Mouse (Mus musculus) urinary bladder, postnatal 4 days (tissue): ENCODE data around the gene Plekhg5.

Experiments
- DNase-seq, 2 experiments: peaks; one replicate each; pipeline ENCODE4 v3.0.0; 2021 to 2022; ENCODE audit warnings: low spot score in 2 of 2

The Plekhg5 gene

DNA sequence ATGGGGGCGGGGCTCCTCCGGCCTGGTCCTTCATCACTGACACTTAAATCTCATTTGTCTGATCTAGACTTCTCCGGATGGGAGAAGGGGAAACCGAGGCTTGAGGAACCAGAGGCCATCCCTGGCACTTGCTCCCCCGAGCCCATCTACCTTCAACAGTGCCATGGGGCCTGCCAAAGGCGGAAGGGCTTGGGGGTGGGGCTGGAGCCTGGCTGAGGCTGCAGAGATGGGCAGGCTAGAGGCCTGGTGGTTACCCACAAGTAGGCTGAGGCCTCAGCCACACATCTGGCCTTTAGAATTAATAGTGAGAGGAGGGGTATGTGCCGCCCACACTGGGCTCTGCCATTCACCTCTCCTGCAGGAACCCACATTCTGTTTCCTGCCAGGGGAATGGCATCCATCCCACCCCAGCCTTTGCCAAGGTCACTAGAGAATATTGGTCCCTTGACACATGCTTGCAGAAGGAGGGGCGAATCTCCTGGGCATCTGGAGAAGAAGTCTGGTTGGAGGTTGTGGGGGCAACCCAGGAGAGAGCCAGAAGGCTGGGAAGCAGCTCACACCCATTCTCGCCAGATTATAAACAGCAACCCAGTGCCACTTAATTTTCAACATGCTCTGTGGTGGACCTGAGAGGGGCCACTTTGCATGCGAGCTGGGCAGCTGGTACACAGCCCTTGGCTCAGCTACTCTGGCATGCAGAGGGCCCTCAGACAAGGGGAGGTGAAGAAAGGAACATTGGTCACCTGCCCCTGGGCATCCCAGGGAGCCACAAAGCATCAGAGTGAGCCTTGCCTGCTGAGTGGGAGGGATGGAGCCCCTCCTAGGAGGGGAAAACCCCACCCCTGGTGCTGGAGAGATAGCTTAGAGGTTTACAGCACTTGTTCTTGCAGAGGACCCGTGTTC lies 1.6 kb upstream of the Plekhg5 start:
- DNase-seq = no peak

DNA sequence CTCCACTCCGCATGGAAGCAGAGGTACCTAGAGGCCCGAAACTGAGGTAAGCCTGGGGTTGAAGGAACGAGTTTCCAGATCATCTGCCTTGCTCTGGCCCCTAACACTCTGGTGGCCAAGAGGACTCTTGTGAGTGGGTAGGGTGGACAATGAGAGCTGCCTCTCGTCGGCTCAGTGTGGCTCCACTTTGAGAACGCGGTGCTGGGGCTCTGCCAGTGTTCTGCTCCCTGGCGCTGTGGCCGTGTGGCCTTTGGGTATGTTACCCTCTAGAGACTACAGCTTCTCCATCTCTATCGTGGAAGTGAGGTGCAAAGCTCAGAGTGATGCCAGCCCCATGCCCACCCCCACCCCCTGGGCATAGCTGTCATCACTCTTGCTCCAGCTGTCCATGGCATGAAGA lies 357 bp downstream of the Plekhg5 start:
- no peak for DNase-seq

DNA sequence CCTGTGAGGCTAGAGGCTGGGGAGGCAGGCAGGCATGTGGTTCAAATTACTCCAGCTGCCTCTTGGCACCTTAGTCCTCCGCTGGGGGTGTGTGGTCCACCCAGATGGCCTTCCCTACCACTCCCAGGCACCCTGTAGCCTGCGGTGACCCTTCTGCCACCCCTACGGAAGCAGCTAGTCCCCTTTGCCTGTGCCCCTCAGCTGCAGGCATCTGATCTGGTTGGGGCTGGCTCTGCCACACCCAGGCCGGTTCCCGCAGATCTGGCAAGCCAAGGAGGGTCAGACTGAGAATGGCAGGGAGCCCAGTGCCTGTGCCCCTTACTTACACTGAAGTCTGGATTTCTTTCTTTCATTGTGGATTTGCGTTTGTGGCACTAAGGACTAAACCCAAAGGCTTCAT lies 1.4 kb downstream of the Plekhg5 start:
- DNase-seq = no peak

DNA sequence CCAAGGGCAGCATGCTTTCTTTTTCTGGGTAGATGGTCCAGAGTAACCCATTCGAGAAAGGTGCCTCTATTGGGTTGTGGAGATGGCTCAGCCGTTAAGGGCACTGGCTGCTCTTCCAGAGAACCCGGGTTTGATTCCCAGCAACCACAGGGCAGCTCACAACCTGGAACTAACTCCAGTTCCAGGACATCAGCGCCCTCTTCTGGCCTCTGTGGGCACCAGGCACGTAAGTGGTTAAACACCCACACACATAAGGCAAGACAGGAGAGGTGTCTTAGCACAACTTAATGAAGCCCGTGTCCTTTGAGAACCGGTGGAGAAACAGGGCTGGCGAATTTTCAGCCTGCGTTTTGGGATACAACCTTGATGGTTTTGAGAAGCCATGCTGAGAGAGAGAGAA lies 2.2 kb downstream of the Plekhg5 start:
- no peak for DNase-seq

DNA sequence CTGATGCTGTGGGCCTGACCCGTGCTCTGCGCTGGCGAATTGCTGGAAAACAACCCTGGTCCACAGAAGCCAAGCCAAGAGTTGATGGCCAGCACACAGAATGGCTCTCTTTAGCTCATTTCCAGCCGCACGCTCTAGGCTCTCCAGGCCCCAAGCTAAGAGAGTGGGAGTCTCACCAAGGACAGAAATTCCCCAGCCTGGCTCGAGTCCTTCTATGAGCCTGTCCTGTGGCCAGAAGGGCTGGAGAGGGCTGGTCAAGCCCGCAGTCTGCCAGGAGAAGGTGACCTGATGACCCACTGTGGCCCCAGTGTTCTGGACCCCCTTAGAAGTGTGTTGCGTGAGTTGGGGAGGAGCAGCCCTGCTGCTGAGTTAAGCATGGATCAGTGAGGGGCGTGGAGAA lies 4.9 kb downstream of the Plekhg5 start:
- no peak for DNase-seq

DNA sequence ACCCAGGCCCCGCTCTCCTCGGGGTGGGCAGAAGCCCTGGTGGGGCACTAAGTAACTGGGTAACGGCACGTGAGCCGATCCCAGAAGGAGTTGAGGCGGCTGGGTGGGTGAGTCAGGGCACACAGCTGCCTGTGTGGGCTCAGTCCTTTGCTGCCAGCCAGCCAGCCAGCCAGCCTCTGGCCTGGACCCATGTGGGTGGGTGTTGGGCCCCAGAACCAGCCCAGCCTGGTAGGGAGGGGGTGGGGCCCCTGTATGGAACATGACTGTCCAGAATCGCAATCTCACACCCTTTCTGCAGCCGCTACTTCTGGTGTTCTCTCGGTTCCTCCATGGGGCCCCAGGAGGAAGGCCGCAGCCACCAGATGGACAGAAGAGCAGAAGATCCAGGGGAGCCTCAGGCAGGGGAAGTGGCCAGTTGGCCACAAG lies 5.8 kb downstream of the Plekhg5 start:
- no peak for DNase-seq

DNA sequence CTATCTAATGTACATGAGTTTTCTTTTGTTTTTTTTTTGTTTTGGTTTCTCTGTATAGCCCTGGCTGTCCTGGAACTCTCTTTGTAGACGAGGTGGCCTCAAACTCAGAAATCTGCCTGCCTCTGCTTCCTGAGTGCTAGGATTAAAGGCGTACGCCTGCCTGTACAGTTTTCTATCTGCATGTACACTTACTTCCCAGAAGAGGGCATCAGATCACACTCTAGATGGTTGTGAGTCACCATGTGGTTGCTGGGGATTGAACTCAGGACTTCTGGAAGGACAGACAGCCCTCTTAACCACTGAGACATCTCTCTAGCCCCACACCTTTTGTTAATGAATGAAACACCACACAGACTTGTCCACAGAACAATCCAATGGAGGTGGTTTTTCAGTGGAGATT lies 7.0 kb downstream of the Plekhg5 start:
- no peak for DNase-seq

DNA sequence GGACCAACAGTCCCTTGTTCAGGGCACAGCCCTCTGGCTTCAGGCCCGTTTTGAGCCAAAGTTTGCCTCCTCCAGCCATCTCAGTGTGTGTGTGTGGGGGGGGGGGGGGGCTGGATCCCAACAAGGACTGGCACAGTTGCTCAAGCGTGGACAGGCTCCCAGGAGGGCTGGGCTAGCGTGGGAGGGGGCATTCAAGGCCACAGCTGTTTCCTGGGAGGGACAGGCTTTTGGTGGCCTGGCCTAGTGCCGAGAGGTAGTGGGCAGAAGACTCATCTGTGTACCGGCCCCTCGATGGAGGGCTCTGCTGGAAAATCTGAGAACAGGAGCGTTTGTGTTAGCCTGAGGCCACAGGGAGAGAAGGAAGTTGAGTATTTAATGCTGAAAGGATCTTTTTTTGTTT lies 7.6 kb downstream of the Plekhg5 start:
- DNase-seq = no peak

DNA sequence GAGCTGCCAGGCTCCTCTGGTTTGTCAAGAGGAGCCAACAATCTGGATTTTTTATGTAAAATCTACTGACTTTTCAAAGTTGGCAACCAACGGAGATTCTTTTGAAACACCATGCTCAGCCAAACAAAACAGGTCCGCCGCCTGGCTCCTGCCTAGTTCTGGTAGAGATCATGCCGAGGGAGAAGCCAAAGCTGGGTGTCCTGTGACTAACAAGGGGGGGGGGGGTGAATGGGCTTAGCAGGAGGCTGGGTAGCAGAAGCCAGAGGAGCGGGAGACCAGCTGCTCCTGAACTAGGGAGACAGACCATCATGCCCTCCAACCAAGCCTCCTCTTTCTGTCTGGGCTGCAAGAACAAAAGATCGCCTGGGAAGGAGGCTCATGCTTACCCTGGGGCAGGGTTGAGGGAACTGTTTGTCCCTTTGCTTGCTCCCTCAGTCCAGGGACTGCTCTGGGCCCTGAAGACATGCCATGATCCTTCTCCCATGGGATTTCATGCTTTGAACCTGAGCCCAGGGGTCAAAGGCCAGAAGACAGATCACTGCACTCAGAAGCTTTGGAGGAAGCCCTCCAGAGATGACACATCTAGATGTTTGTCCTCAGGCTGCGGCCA lies 11.4 kb downstream of the Plekhg5 start:
- no peak for DNase-seq

DNA sequence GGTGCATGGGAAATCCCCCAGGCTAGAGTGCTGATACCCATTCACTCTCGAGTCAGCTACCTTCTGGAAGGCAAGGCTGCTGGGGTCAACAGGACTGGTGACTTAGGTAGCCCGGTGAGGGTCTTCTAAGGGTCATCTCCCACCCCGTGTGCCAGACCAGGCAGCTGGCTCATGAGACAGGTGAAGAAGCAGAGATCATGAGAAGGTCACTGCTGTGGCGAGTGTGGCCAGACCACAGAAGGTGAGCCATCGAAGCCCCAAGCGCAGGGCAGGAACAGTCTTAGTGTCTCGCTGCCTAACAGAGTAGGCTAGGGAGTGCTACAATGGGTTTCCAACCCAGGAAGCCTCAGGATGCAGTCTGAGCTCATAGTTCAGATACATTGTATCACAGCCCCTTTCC lies 12.3 kb downstream of the Plekhg5 start:
- no peak for DNase-seq

DNA sequence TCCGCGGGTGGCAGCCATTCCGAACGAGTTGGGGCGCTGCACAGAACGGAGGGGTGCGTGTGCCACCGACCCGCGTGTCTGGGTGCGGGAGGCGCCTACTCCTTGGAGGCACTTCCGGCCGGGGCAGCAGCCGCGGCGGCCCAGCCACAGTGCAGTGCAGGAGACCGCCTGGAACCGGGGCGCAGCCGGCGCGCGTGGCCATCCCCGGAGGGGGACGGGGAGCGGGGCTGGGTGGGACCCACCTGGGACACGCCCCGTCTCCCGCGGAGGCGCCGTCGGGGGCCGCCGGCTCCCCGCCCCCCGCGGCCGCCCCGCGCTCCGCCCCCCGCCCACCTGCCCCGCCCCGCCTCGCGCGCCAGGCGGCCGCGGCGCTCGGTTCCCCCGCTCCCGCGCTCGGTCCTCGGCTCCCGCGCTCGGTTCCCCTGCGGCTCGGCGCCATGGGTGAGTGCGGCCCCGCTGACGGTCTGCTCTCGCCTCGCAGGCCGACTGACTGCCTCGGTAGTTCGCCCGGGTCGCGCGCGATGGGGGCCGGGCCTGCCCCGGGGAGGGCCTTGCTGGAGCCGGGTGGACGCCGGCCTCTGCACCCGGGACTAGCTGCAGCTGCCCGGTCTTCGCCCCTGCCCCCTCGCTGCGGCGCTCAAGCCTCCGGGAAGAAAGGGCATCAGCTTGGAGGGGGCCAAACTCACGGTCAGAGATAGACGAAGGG lies 14.4 kb downstream of the Plekhg5 start:
- DNase-seq = peak in 1 of 2 experiments; percentile 60

DNA sequence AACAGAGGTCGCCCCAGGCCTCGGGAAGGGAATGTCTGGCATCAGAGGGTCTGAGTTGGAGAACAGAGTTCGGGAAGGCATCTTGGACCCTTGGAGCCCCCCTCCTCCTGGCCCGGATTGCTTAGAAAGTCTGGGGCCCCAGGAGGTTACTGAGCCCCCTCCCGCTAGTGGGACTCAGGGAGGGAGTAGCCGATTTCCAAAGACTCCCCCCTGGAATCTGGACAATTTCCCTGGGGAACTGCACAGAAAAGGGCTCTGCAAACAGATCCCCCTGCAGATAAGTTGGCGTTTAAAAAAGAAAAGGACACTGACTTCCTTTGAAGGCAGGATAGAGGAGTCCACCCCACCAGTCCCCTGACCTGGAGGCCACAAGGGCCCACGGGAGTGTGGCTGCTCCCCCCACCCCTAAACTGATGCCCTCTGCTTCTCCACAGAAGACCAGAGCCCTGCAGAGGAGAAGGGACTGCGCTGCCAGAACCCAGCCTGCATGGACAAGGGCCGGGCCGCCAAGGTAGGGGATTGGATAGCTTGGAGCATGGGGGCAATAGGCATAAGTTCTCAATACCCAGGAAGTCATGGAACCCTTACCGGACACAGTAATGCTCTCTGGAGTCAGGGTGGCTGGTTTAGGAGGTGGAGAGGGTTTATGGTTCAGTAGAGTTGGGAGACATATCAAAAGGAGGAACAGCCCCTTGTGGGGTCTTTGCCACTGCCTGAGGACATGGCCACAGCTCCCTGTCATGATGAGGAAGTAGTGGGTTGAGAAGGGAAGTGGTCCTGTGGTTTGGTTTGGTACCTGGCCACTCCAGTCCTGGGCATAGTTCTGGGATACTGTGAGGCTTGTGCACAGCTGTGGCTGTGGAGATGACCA lies 15.1 kb downstream of the Plekhg5 start:
- DNase-seq = no peak

DNA sequence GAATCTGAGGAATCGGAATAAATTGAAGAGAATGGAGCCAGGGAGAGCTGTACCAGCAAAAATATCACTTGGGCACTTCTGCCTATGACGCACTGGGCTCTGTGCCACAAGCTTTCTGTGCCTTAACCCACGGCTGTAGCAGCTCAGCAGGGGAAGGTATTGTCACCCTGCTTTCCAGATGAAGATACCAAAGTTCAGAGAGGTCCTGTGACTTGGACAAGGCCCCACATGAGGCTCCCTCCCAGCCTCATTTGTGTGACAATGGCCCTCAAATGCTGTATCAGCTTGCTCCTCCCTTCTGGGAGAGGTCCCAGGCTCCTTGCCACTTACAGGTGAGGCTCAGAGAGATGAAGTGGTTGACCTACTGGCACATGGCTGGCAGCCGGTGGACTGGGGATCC lies 15.8 kb downstream of the Plekhg5 start:
- DNase-seq = no peak

DNA sequence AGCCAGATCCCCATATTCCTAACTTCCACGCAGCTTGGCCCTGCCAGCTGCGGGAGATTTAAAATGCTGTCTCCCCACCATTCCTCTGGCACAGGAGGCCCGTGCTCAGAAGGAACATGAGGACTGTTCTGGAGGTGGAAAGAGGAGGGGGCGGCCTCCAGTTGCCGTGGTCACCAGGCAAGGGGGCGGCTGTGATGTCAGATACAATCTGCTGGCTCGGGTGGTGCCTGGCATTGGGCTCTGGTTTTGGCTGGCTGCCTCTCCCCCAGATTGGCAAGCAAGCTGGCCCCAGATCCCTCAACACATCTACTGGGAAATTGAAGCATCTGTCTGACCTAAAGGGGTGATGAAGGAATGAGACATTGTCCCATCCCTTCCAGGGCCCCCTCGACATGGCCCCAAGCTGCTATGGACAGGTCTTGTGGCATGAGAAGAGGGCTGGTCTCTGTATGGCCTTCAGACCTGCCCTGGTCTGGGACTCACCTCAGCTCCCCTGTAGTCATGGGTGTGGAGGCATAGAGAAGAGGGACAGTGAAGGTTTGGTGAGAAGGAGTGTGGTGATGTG lies 16.3 kb downstream of the Plekhg5 start:
- DNase-seq = no peak

DNA sequence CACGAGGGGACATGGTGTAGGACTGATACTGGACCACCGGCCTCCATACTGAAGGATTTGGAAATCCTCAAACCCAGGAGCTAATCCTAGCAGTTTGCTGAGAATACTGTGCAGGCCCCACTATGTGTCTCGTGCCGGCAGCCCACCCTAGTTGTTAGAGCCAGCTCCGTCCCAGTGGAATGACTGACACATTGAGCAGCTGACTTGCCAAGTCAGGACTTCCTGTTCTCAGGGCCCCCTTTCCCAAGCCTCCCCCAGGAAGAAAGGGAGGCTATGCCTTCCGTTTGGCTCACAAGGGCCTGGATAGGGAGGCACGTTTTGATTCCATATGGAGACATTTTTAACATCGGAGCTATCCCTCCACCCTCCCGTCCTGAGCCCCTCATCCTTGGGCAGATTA lies 17.9 kb downstream of the Plekhg5 start:
- no peak for DNase-seq

DNA sequence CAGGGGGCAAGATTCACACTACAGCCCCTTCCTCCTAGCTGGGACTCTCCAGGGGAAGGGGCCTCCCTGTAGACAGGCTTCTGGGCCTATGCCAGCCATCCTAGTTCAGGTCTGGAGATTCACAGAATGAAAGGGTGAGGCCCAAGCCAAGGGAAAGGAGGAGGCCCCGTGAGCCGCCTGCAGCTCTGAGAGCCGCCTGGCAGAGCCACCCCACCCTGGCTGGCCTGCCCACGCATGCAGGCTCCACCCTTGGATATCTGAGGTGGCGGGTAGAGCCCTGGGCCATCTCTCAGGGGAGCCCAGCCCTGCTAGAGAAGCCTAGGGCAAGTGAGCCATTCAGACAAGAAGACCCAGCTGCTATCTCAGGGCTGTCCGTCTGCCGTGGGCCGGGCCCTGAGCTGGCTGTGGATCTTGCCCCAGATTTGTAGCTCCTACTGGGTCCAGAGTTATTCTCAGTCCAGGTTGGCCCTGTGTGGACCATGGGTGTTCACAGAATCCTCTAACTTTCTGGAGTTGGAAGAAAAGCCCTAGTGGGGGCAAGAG lies 20.5 kb downstream of the Plekhg5 start:
- no peak for DNase-seq

DNA sequence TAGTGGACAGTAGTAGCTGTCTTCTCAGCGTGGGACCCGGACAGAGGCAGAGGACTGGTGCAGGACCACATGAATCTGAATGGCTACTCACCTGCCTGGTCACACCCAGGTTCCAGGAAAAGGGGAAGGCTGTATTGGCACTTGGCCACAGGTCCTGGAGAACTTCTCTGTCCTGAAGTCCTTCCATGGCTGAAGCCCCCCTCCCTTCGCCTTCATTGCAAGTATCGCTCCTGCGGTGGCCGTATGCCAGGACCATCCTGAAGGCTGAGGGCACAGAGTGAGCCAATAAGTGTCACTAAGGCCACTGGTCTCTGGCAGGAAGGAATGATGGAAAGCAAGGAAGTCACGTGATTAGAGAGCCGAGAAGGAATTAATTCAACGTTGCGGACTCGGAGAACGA lies 21.9 kb downstream of the Plekhg5 start:
- DNase-seq = no peak

DNA sequence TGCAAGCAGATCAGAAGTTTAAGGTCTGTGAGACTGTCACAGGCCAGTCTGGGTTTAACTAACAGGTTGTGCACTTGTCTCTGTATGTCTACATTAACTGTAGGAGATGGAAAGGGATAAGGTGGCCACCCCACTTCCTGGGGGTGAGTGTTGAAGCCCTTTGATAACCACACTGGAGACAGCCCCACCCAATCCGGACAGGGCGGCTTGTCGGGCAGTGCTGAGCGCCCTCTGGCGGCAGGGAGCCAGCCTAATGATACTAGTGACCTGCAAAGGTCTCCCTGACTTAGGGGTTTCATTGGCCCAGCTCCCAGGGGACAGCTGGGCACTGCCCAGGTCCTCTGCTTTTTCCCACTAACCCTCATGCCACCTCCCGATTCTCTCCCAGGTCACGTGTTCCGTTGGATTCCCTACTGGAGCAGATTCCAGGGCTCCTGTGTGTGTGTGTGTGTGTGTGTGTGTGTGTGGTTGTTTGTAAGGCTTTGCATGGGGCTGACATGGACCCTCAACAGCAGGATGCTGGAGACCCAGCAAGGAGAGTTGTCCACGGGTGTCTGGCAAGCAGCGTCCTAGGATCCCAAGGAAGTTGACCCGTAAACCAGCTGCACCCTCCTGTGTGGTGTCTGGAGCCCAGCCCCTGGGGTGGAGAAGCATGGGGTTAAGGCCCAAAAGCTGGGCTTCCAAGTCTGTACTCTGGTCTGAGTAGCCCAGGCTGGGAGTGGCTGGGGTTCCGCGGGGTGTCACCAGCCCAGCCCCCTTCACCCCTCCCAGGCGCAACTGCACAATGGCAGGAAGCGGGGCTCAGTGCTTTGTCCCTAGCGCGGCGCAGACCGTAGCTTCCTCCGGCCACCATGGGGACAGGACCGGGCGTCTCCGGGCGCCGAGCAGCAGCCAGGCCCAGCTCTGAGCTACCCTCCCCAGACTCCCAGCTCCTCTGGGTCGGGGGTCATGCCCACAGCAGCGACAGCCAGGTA lies 23.9 kb downstream of the Plekhg5 start:
- peak; percentile 60 to 79 for DNase-seq

DNA sequence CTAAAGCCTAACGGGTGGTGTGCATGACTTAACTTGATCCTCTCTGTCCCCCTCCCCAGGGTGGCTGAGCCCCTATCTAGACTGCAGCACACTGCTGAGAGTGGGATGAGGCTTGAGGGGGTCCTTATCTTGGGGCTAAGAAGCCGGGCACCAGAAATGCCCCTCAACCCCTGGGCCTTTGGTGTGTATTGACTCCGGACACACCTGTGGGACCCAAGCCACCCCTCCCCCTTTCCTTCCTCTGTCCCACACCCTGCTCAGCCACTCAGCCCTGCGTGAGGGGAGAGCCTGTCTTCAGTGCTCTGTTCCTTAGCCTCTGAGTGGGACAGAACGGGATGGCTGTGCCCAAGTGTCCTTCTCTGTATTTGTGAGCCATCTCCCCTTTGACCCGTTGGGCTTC lies 24.6 kb downstream of the Plekhg5 start:
- DNase-seq = no peak
